Mouse (Mus musculus) neural tube, embryonic 10.5 days (tissue): ENCODE measurements around the gene Samd7.

Experiments
- DNase-seq: peaks from one replicate; pipeline ENCODE4 v3.0.0-alpha.2; 2017; ENCODE audit warnings: low spot score; ENCODE audit errors: extremely low spot score

Gene Samd7

DNA sequence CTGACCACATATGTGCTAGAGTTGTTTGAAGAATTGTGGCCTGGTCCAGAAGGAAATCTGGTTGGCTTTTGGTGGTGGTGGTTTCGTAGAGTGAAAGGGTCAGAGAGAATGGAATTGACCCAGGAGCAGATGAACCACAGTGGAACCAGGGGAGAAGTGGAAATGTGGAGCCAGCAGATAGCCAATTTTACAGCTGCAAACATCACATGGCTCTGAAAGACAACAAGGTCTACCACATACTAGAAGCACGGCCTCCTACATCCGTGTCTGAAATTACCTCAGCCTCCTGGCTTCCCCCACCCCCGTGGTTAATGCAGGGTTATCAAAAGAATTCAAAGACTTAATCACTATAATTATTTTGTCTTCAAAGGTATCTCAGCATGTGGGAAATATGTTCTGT lies 18.8 kb downstream of the Samd7 start:
- DNase-seq = no peak

DNA sequence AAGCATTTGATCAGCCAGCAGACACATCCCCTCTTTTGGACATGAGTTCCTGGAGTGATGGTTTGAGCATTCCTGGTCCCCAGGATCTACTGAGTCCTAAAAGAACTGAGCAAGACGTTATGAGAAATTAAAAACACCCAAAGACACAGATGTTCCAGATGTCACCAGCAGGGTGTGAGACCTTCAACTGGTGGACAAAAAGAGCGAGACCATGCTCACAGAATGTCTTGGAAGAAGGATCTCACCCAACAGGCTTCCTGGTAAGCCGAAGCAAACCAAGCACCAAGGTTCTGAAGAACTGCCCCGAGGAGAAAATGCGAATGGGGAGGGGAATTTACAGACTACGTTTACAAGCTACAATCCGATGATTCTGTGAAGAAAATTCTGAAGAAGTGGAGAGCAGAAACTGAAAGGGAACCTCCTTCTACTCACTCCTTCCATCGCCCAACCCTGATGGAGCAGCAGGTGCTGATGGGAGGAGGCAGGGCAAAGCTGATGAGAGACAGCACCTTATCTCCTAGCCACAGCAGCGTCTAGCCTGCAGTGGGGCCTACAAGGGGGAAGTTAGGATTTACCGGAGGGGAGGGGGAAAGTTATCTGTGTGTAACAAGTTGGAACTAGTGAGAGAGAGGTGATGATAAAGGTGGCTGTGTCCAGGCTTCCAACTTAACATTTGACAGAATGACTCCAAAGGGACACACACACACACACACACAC lies 19.4 kb downstream of the Samd7 start:
- no peak for DNase-seq

DNA sequence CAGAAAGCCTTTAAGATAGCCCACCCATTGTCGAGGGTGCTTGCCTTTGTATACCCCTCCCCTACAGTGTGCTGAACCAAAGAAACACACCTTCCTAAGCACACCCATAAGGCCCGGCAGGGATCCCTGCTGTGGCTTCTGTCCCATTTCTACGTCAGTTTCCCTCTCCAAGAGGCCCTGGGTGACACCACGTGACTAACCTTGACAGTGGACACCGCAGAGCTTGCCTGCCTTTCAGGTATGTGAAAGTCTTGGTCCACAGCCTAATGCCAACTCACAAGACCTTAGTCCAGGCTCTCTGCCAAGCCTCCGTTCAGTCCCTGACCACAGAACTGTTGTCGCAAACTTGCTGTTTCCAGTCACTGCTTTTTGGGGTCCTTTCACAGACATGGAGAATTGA lies 20.1 kb downstream of the Samd7 start:
- no peak for DNase-seq

DNA sequence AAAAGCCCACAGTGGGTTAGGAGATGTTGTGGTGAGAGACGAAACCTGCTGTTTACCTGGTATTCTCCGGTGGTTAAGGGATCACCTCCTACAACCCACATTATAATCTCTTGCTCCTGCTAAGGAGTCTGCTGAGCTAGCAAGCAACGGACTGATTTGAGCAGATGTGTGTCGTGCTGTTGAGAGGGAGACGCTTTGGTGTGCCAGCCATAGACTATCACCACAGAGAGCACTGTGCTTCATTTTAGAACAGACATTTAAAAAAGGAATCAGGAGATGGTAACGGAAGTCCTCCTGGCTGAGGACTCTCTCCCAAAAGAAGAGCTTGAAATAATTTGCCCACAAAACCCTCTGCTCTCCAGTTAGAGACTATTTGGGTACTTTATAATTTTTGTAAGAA lies 21.2 kb downstream of the Samd7 start:
- no peak for DNase-seq

DNA sequence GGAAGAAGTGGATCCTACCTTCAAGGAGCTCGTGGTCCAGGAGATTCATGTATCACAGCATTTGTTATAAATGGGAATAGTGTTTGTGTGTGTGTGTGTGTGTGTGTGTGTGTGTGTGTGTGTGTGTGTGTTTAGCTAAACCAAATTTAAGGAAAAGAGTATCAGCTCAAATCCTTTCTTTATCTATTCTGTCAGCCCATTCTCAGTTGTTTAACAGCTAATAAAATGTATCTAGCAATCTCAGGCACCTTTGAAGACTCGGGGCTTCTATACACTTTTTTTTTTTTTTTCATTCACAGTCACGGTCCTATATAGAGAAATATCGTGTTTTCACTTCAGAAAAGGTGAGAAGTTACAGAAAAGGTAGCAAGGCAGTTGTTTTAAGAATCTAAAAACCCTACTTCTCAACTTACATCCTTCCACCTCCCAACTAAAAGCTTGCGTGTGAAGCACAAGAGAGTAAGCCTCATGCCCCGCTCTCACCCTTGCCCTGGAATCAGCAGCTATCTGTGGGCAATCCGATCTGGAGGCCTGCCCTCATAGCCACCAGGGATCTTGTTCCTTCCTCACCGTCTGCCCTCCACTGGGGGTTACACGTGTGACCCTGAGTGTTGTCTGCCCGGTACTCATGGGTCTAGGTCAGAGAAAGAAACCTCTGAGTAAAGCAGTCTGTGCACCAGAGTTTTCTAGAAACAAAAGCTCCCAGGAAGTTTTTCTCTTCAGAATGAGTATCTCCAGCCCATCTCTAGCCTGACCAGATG lies 23.8 kb downstream of the Samd7 start:
- DNase-seq = no peak

DNA sequence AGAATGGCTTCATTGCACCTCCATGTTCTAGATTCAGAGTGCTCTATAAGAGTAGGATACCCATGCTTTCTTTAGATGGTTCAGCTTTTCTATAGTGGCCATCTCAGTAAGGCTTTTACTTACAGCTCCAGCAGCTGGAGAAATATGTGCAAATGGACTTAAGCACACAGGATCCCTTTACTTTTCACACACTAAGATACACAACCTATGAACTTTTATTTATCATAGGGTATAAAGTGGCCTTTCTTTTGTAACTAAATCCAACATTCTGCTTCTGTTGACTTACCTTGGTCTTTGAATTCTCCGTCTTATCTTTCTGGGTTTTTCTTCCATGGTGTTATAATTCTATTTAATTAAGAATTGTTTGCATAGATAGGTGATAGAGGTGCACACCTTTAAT lies 25.5 kb downstream of the Samd7 start:
- DNase-seq = no peak

DNA sequence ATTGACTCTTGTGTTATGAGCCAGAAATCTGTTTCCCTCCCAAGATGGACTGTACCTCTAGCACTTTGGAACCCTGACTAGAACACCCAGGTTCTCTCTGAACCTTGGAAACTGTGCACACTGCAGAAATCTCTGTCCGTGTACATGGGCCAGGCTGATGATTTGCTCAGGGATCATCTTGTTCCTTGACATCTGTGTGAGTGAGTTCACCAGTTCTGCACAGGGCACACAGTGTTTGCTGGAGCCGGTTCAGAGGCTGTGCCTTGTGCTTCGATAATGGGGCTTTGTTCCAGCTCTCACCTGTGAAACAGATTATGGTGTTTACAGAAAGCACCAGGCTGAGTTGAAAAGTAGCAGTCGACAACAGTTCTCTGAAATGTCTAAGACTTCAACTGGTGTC lies 26.5 kb downstream of the Samd7 start:
- no peak for DNase-seq

DNA sequence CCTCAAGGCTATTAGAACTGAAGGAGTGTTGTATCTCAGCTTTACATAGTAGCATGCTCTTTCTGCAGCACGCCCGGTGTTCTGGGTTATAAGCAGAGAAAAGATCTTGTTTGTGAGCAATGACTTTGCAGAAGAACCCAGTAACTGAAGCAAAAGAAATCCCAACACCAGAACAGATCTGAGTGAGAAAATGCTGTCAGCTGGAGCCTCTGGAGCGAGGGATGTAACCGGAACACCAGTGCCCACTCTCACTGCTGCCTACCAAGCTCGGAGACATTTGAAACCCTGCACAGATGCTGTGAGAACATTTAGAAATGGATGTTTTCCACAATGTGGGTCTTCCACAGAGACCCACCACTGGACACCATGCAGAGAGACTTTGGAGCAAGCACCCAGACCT lies 28.6 kb downstream of the Samd7 start:
- DNase-seq = no peak

DNA sequence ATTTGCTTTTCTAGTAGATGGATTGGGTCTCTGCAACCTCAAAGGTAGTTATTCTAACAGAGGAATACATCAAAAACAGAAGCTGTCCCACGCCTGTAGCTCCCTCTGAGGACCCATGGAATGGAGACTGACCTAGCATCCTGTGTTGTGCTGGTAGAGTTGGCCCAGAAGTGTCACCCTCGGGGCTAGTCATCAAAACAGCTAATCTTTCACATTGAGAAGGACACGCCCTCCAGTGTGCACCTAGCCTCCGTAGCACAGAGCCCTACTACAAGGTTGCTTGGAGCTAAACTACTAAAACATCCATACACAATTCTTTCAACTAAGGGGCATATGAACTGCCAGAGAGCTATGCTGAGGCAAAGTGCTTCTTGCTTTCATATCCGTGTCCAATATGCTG lies 31.9 kb downstream of the Samd7 start:
- DNase-seq = no peak

DNA sequence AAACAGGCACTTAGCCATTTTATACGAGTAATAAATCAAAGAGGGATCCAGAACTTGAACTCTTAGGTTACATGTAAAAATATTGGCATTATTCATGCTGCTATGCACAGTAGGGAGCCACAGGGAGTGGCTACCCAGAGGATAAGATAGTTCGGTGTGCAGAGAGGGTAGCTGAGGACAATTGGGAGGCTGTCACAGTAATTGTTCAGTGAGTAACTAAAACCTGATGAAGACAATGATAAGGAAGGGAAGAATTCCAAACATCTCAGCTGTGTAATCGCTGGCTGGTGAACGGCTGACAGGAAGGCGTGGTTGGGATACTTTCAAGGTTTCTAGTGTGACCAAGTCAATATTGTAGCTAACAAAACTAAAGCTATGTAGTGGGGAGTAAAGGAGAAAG lies 42.4 kb downstream of the Samd7 start:
- DNase-seq = no peak

DNA sequence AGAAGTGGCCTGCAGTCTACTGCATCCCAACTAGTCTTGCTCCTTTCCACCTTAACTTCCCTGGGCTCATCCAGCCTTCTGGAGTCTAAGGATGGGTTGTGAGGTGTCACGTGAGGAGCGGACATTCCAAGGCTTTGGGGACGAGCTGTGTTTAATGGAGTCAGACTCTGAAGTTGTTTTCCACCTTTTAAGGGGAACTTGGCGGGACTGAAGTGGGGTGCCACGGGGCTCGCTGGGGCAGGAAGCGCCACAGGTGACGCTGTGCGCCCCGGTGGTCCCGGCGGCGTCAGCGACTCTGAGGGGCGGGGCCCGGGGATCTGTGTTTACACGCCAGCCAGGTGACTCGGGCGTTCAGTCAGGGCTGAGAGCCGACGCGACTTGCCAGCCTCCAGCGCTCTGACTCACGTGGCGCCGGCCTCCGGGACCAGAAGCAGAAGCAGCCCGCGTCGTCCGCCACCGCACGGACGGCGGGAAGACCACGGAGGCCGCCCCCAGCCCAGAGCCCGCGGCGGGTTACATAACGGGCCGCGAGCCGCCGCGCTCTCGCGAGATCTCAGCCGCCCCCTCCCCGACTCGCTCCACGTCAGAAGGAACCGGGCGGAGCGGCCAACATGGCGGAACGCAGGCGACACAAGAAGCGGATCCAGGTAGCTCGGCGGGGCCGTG lies 46.8 kb downstream of the Samd7 start, which contains the start of gene Sec62:
Gene Sec62, plus strand, starts transcription at position 139 of the 666 bp plus-strand sequence.
- DNase-seq = peak; percentile 96

DNA sequence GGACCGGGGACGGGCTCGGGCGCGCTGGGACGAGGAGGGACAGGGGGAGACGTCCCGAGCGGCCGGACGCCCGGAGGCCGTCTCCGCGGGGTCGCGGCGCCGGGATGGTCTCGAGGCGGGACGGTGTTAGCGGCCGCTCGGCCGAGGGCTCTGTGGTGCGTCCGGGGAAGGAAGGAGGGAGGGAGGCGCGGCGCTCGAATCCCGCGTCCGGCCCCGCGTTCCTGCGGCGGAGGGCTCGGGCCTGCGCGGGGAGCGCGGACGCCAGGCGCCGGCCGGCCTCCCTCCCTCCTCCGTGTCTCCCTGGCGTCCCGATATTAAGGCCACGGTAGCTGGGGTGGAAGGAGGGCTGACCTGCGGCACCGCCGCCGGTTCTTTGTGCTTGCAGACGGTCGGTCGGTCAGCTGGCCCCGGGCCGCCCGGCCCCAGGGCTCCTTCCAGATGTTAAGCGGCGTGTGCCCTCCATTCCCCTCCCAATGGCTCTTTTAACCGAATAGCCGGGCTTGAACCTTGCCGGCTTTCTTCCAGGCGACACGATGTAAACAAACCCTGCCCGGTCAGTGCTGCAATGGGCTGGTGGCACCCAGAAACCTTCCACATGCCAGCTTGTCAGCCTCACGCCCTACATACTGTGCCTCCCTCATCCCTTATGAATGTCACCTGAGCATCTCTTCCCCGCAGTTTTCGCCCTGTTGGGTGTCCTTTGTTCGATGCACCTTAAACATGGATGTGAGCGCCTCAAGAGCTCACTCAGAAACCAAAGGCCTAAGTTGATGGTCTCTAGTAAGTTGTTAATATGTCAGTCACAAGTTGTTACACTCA lies 47.5 kb downstream of the Samd7 start:
- DNase-seq = peak; percentile 67

DNA sequence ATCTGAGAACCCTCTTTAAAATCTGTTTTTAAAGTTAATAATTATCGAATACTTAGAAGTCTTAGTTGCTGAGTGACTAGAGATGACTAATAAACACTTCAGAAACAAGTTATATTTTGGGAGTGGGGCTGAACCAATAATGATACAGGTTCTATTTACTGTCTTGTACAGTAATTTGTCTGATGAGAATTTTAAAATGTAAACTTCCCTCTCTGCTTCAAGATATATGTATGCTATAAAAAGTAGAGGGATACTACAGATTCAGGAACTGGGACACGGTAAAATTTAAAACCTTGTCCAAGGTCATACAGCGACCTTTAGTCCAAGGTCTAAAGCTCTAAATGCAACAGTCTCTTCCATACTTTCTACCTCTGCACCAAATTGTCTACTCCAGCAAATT lies 56.1 kb downstream of the Samd7 start:
- DNase-seq = no peak

DNA sequence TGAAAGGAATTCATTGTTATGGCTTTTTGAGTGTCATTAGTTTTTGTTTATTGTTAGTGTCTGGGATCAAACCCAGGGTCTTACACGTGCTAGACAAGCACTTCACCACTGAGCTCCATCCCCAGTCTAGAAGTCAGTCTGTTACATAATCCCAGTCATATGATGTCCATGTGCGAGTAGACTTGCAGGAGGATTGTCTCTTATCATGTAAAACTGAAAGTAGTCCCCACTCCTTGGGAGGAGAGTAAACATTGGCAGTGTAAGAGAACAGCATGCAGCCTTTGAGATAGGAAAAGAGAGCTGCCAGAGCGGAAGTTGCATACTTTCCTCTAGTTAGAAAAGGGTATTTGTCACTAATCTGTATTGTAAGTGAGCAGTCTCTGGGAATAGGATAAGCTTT lies 66.8 kb downstream of the Samd7 start:
- no peak for DNase-seq
